Mouse (Mus musculus) CD8-positive naive resting alpha-beta T cell, adult 2 months (primary cell): Measurements from ENCODE around the gene Pcnx2.

Experiments
- DNase-seq, 2 experiments: peaks; one replicate each; pipeline ENCODE4 v3.0.0; 2022; ENCODE audit warnings: low read depth in 2 of 2, low spot score in 2 of 2

Pcnx2 gene

GRCm38 (mm10) chr8:125716613-125717012, 181.5 kb downstream of the Pcnx2 start:
- no peak for DNase-seq

GRCm38 (mm10) chr8:125716211-125716610, 181.9 kb downstream of the Pcnx2 start:
- no peak for DNase-seq

GRCm38 (mm10) chr8:125711514-125711913, 186.6 kb downstream of the Pcnx2 start:
- no peak for DNase-seq

DNA sequence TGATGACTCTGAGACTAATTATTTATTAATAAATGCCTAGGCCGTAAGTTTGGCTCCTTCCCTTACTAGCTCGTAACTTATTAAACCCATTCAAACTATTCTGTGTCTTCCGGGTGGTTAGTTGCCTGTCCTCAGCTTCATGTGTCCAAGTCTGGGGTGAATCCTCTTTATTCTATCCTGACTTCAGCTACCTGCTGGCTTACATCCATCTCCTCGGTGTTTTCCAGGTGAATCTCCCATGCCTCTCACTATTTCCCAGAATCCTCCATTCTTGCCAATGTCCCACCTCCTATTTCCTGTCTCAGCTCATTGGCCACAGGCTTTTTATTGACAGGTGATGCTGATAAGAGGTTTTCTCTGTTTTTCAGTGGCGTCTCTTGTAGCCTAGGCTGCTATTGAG, 188.9 kb downstream of the Pcnx2 start:
- DNase-seq: no peak

GRCm38 (mm10) chr8:125705816-125706215, 192.3 kb downstream of the Pcnx2 start:
- no peak for DNase-seq

GRCm38 (mm10) chr8:125704434-125704833, 193.7 kb downstream of the Pcnx2 start:
- no peak for DNase-seq

GRCm38 (mm10) chr8:125702868-125703473, 195.1 kb downstream of the Pcnx2 start:
- DNase-seq: no peak
